Mouse (Mus musculus) myocyte (in vitro differentiated cells): ENCODE measurements around the gene Lsm4. TPM values are rescaled to one million over a fixed set of nuclear protein-coding genes. Genes with fewer than 3 reads are reported as not detected.
A peak's percentile ranks its signal among the peaks of the same experiment; 100 is the strongest.

Experiments
- H3K27me3 ChIP-seq: one replicate; pipeline ENCODE4 v1.6.1; 2011; ENCODE audit not compliant: control insufficient read depth, insufficient read depth, insufficient read length
- H3K36me3 ChIP-seq: one replicate; pipeline ENCODE4 v1.6.1; 2011; ENCODE audit not compliant: control insufficient read depth, insufficient read depth
- H3K4me2 ChIP-seq: one replicate; pipeline ENCODE4 v1.6.1; 2011; ENCODE audit warnings: low read depth, control low read depth
- H3K4me3 ChIP-seq: one replicate; pipeline ENCODE4 v1.5.1; 2011; ENCODE audit warnings: mild to moderate bottlenecking, control low read depth, moderate library complexity
- H3K79me2 ChIP-seq: one replicate; pipeline ENCODE4 v1.6.1; 2011; ENCODE audit not compliant: control insufficient read depth, insufficient read depth
- H3ac ChIP-seq: one replicate; pipeline ENCODE4 v1.6.1; 2011; ENCODE audit not compliant: control insufficient read depth, insufficient read length
- CEBPB ChIP-seq: IDR thresholded peaks from 2 replicates; pipeline ENCODE4 v1.6.1; 2011; ENCODE audit warnings: mild to moderate bottlenecking, moderate library complexity; ENCODE audit not compliant: poor library complexity, insufficient read depth, severe bottlenecking
- E2F4 ChIP-seq: IDR thresholded peaks from one replicate; pipeline ENCODE4 v1.6.1; 2011; ENCODE audit warnings: mild to moderate bottlenecking, control low read depth, moderate library complexity; ENCODE audit not compliant: insufficient read depth
- MAX ChIP-seq: IDR thresholded peaks from one replicate; pipeline ENCODE4 v1.6.1; 2011; ENCODE audit warnings: low read depth, mild to moderate bottlenecking, control low read depth
- MYOD1 ChIP-seq, 3 experiments: IDR thresholded peaks; one replicate each; pipeline ENCODE4 v1.6.1; 2011; ENCODE audit warnings: control low read depth in 2 of 3, low read depth in 2 of 3, mild to moderate bottlenecking in 2 of 3, moderate library complexity in 1 of 3; ENCODE audit not compliant: insufficient read length in 2 of 3, control insufficient read depth in 1 of 3
- MYOG ChIP-seq, 3 experiments: IDR thresholded peaks; one replicate each; pipeline ENCODE4 v1.6.1; 2011; ENCODE audit warnings: control low read depth in 2 of 3, low read depth in 2 of 3, mild to moderate bottlenecking in 2 of 3; ENCODE audit not compliant: insufficient read length in 2 of 3, control insufficient read depth in 1 of 3, insufficient read depth in 1 of 3
- POLR2A ChIP-seq: IDR thresholded peaks from one replicate; pipeline ENCODE4 v1.6.1; 2011; ENCODE audit warnings: low read depth, mild to moderate bottlenecking, control low read depth, moderate library complexity; ENCODE audit not compliant: insufficient read length
- POLR2AphosphoS2 ChIP-seq: IDR thresholded peaks from one replicate; pipeline ENCODE4 v1.6.1; 2011; ENCODE audit warnings: low read depth, control low read depth; ENCODE audit not compliant: insufficient read length
- REST ChIP-seq: IDR thresholded peaks from one replicate; pipeline ENCODE4 v1.6.1; 2011; ENCODE audit warnings: mild to moderate bottlenecking, control low read depth, moderate library complexity; ENCODE audit not compliant: insufficient read depth, insufficient read length
- SRF ChIP-seq: IDR thresholded peaks from one replicate; pipeline ENCODE4 v1.6.1; 2011; ENCODE audit warnings: low read depth; ENCODE audit not compliant: control insufficient read depth, insufficient read length
- TCF12 ChIP-seq: IDR thresholded peaks from one replicate; pipeline ENCODE4 v1.6.1; 2011; ENCODE audit warnings: mild to moderate bottlenecking, control low read depth; ENCODE audit not compliant: poor library complexity, insufficient read depth, severe bottlenecking
- TCF3 ChIP-seq: IDR thresholded peaks from one replicate; pipeline ENCODE4 v1.6.1; 2011; ENCODE audit warnings: low read depth, control low read depth; ENCODE audit not compliant: insufficient read length
- USF1 ChIP-seq: IDR thresholded peaks from one replicate; pipeline ENCODE4 v1.6.1; 2011; ENCODE audit warnings: low read depth, mild to moderate bottlenecking, control low read depth, moderate library complexity
- polyA plus RNA-seq: library from polyadenylated mRNA; unstranded; fragments of >200 nt; fragmentation: generic; extraction: Trizol; gene quantifications from one replicate; pipeline ENCODE4 v1.2.1, GENCODE M21; 2012; ENCODE audit warnings: missing spikeins

Lsm4 gene
- polyA plus RNA-seq, 1 experiment, result 178 TPM

- TF ChIP-seq POLR2A, result no peak
- Histone ChIP-seq H3K4me3 (no peak overlapping the region), H3ac (no peak overlapping the region), H3K36me3 (no peaks in the 10 kb centered on the region), H3K4me2 (no peak overlapping the region), H3K27me3 (no peaks in the 10 kb centered on the region), H3K79me2 (no peaks in the 10 kb centered on the region)
Observed at GRCm38 (mm10) chr8:70715086-70715485, 42.0 kb downstream of the Lsm4 start.

- Histone ChIP-seq H3K4me2 (no peak overlapping the region), H3K79me2 (no peaks in the 10 kb centered on the region), H3K27me3 (no peaks in the 10 kb centered on the region), H3ac (no peak overlapping the region), H3K36me3 (no peaks in the 10 kb centered on the region), H3K4me3 (no peak overlapping the region)
- TF ChIP-seq E2F4 (no peak), MYOG (IDR thresholded peaks at IDR 0.05; ENCODE audit: control insufficient read depth in 1 of 3, insufficient read depth in 1 of 3, insufficient read length in 2 of 3, low read depth in 2 of 3) (no peak), TCF12 (no peak), MYOD1 (IDR thresholded peaks at IDR 0.05; ENCODE audit: control insufficient read depth in 1 of 3, insufficient read length in 2 of 3, low read depth in 2 of 3) (no peak), POLR2AphosphoS2 (no peak), MAX (no peak), TCF3 (no peak), SRF (no peak), POLR2A (no peak), REST (no peak)
Observed at GRCm38 (mm10) chr8:70716521-70717400, 43.7 kb downstream of the Lsm4 start.

GRCm38 (mm10) chr8:70718297-70718696 lies 45.2 kb downstream of the Lsm4 start, which contains the start of gene Gm3336:
Gene Gm3336, plus strand, starts transcription at chr8:70718543.
- no peak within 1 kb of the TSS for H3ac ChIP-seq
- H3K27me3 ChIP-seq, result no peaks in the 10 kb centered on the region
- H3K79me2 ChIP-seq, result no peaks in the 10 kb centered on the region
- no peak for TF ChIP-seq USF1
- TF ChIP-seq E2F4, result no peak
- no peak for TF ChIP-seq POLR2A
- TF ChIP-seq REST, result no peak
- TF ChIP-seq TCF12, result no peak
- no peak for TF ChIP-seq TCF3
- TF ChIP-seq MYOD1 (IDR thresholded peaks at IDR 0.05; ENCODE audit: control insufficient read depth in 1 of 3, insufficient read length in 2 of 3, low read depth in 2 of 3), result no peak
- no peak for TF ChIP-seq MAX
- TF ChIP-seq CEBPB, result no peak
- TF ChIP-seq SRF, result no peak
- TF ChIP-seq MYOG (IDR thresholded peaks at IDR 0.05; ENCODE audit: control insufficient read depth in 1 of 3, insufficient read depth in 1 of 3, insufficient read length in 2 of 3, low read depth in 2 of 3), result no peak
- no peak within 1 kb of the TSS for H3K4me2 ChIP-seq
- no peak within 1 kb of the TSS for H3K4me3 ChIP-seq
- H3K36me3 ChIP-seq, result no peaks in the 10 kb centered on the region

GRCm38 (mm10) chr8:70719796-70720270 lies 46.8 kb downstream of the Lsm4 start:
- Histone ChIP-seq H3K4me3 (no peak overlapping the region), H3K27me3 (no peaks in the 10 kb centered on the region), H3K36me3 (no peaks in the 10 kb centered on the region), H3K79me2 (no peaks in the 10 kb centered on the region), H3K4me2 (no peak overlapping the region), H3ac (no peak overlapping the region)
- TF ChIP-seq MYOD1 (IDR thresholded peaks at IDR 0.05; ENCODE audit: control insufficient read depth in 1 of 3, insufficient read length in 2 of 3, low read depth in 2 of 3) (peak; percentile 53 to 88 (median 77)), REST (no peak)

GRCm38 (mm10) chr8:70720739-70721138 lies 47.7 kb downstream of the Lsm4 start:
- TF ChIP-seq TCF3, result no peak
- TF ChIP-seq POLR2A, result no peak
- no peak for TF ChIP-seq POLR2AphosphoS2
- no peak for TF ChIP-seq MYOD1 (IDR thresholded peaks at IDR 0.05; ENCODE audit: control insufficient read depth in 1 of 3, insufficient read length in 2 of 3, low read depth in 2 of 3)
- no peak for TF ChIP-seq MYOG (IDR thresholded peaks at IDR 0.05; ENCODE audit: control insufficient read depth in 1 of 3, insufficient read depth in 1 of 3, insufficient read length in 2 of 3, low read depth in 2 of 3)
- no peak for TF ChIP-seq SRF
- no peak for TF ChIP-seq CEBPB
- Histone ChIP-seq H3ac (no peak overlapping the region), H3K4me2 (no peak overlapping the region), H3K79me2 (no peaks in the 10 kb centered on the region), H3K27me3 (no peaks in the 10 kb centered on the region), H3K36me3 (no peaks in the 10 kb centered on the region), H3K4me3 (no peak overlapping the region)
